Mouse (Mus musculus): ENCODE results near the gene Enthd1. TPM values are rescaled to one million over a fixed set of nuclear protein-coding genes. Genes with fewer than 3 reads are reported as not detected.

Enthd1 gene
- 0.49 TPM in 1 of 2 replicates, not detected in the other for total RNA-seq (2012; rRNA removed)

DNA sequence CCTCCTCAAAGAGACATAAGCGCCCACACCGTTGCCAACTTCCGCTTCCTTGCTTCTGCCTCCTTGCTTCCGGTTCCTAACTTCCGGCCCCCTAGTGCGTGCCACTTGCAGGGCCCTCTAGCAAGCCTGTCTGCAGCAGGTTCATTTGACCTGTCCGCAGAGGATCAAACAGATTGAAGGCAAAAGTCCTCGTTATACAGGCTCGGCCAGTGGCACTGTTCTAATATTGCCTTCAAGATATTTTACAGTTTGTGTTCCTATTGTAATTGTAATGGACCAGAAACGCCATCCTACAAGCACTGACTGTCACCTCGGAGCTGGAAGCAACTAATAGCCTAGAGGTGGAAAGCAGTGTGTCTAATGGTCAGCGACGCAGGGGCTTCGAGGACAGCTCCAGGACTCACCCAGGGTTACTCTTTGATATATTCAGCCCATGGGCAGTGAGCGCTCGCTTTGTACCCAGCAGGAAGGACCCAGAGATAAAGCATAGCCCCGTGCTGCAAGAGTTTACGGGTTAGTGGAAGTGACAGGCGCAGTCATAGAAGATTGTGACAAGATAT, at the start of gene Enthd1:
TSS of gene Enthd1 (minus strand) at position 51 of the 560 bp plus-strand sequence.
- H3K36me3 ChIP-seq (ENCODE audit: control insufficient read depth, insufficient read depth, low read length, poor library complexity, severe bottlenecking), result no peaks in the 10 kb centered on the region
- TF ChIP-seq ZNF384 (IDR thresholded peaks at IDR 0.05; ENCODE audit: low read depth, low read length) (no peak), MAFK (IDR thresholded peaks at IDR 0.05; ENCODE audit: insufficient read depth, low read depth, low read length) (no peak), CHD2 (IDR thresholded peaks at IDR 0.05; ENCODE audit: low read depth, low read length) (no peak), ZC3H11A (IDR thresholded peaks at IDR 0.05; ENCODE audit: borderline replicate concordance, low read depth, low read length) (no peak), HCFC1 (IDR thresholded peaks at IDR 0.05; ENCODE audit: borderline replicate concordance, insufficient read depth, low read length) (no peak)
- H3K4me1 ChIP-seq (ENCODE audit: control insufficient read depth in 2 of 2, insufficient read depth in 2 of 2, low read length in 2 of 2, poor library complexity in 1 of 2), result no peaks in the 10 kb centered on the region
- no peak for DNase-seq (ENCODE audit: low read depth, low spot score)
- H3K9me3 ChIP-seq (ENCODE audit: control insufficient read depth, insufficient read depth, low read depth, low read length), result no peaks in the 10 kb centered on the region
- H3K4me3 ChIP-seq (ENCODE audit: insufficient read depth in 1 of 2, low read depth in 1 of 2, low read length in 2 of 2, poor library complexity in 1 of 2, severe bottlenecking in 1 of 2), result no peak within 1 kb of the TSS; a peak in 1 of 4 replicates
- H3K9ac ChIP-seq (ENCODE audit: insufficient read depth, low read depth, low read length, poor library complexity, severe bottlenecking), result no peak within 1 kb of the TSS
- in situ Hi-C loops (cut with MboI; ENCODE audit: low sequenced_read_pairs in 2 of 2, unreplicated experiment in 2 of 2), result no loop called here
- no peak within 1 kb of the TSS for H3K27ac ChIP-seq (ENCODE audit: insufficient read depth, low read depth, low read length, poor library complexity, severe bottlenecking)

DNA sequence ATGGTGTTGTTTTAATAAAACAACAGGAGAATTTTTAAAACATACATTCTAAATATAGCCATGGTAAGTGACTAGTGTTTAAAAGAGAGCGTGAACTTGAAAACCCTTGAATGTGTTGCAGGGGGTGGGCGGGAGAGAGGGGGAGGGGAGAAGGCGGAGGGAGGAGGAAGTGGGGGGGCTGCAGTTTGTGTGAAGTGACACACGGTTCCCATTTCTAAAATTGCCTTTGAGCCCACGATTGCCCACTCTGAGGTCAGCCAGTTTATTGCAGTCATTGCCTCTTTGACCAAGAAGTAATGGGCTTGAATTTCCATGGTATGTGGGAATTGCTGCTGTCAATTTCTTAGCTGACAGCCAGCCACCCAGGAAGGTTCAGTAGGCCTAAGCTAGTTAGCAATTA, 48.9 kb upstream of the Enthd1 start:
- H3K27ac ChIP-seq (ENCODE audit: insufficient read depth, low read depth, low read length, poor library complexity, severe bottlenecking), result no peak overlapping the region
- in situ Hi-C loops (cut with MboI; ENCODE audit: low sequenced_read_pairs in 2 of 2, unreplicated experiment in 2 of 2), result no loop called here
- no peak overlapping the region for H3K9ac ChIP-seq (ENCODE audit: insufficient read depth, low read depth, low read length, poor library complexity, severe bottlenecking)
- TF ChIP-seq ZC3H11A (IDR thresholded peaks at IDR 0.05; ENCODE audit: borderline replicate concordance, low read depth, low read length) (no peak), CHD2 (IDR thresholded peaks at IDR 0.05; ENCODE audit: low read depth, low read length) (no peak), HCFC1 (IDR thresholded peaks at IDR 0.05; ENCODE audit: borderline replicate concordance, insufficient read depth, low read length) (no peak), MAFK (IDR thresholded peaks at IDR 0.05; ENCODE audit: insufficient read depth, low read depth, low read length) (no peak), ZNF384 (IDR thresholded peaks at IDR 0.05; ENCODE audit: low read depth, low read length) (no peak)
- peaks cover 0 to 10% of the 10 kb centered on the region in 2 experiments; a peak in 2 of 4 replicates for H3K4me1 ChIP-seq (ENCODE audit: control insufficient read depth in 2 of 2, insufficient read depth in 2 of 2, low read length in 2 of 2, poor library complexity in 1 of 2)
- no peak for DNase-seq (ENCODE audit: low read depth, low spot score)
- no peaks in the 10 kb centered on the region for H3K9me3 ChIP-seq (ENCODE audit: control insufficient read depth, insufficient read depth, low read depth, low read length)
- no peaks in the 10 kb centered on the region for H3K36me3 ChIP-seq (ENCODE audit: control insufficient read depth, insufficient read depth, low read length, poor library complexity, severe bottlenecking)
- H3K4me3 ChIP-seq (ENCODE audit: insufficient read depth in 1 of 2, low read depth in 1 of 2, low read length in 2 of 2, poor library complexity in 1 of 2, severe bottlenecking in 1 of 2), result no peak overlapping the region

GRCm38 (mm10) chr15:80611478-80611877, 46.5 kb upstream of the Enthd1 start:
- no peak for DNase-seq (ENCODE audit: low read depth, low spot score)
- H3K9me3 ChIP-seq (ENCODE audit: control insufficient read depth, insufficient read depth, low read depth, low read length), result no peaks in the 10 kb centered on the region
- H3K27ac ChIP-seq (ENCODE audit: insufficient read depth, low read depth, low read length, poor library complexity, severe bottlenecking), result no peak overlapping the region
- no peaks in the 10 kb centered on the region for H3K36me3 ChIP-seq (ENCODE audit: control insufficient read depth, insufficient read depth, low read length, poor library complexity, severe bottlenecking)
- H3K9ac ChIP-seq (ENCODE audit: insufficient read depth, low read depth, low read length, poor library complexity, severe bottlenecking), result no peak overlapping the region
- TF ChIP-seq HCFC1 (IDR thresholded peaks at IDR 0.05; ENCODE audit: borderline replicate concordance, insufficient read depth, low read length) (no peak), ZC3H11A (IDR thresholded peaks at IDR 0.05; ENCODE audit: borderline replicate concordance, low read depth, low read length) (no peak), ZNF384 (IDR thresholded peaks at IDR 0.05; ENCODE audit: low read depth, low read length) (no peak), CHD2 (IDR thresholded peaks at IDR 0.05; ENCODE audit: low read depth, low read length) (no peak), MAFK (IDR thresholded peaks at IDR 0.05; ENCODE audit: insufficient read depth, low read depth, low read length) (no peak)
- H3K4me1 ChIP-seq (ENCODE audit: control insufficient read depth in 2 of 2, insufficient read depth in 2 of 2, low read length in 2 of 2, poor library complexity in 1 of 2), result peaks cover 0 to 6% of the 10 kb centered on the region in 2 experiments; a peak in 2 of 4 replicates
- in situ Hi-C loops (cut with MboI; ENCODE audit: low sequenced_read_pairs in 2 of 2, unreplicated experiment in 2 of 2), result no loop called here
- no peak overlapping the region for H3K4me3 ChIP-seq (ENCODE audit: insufficient read depth in 1 of 2, low read depth in 1 of 2, low read length in 2 of 2, poor library complexity in 1 of 2, severe bottlenecking in 1 of 2)

DNA sequence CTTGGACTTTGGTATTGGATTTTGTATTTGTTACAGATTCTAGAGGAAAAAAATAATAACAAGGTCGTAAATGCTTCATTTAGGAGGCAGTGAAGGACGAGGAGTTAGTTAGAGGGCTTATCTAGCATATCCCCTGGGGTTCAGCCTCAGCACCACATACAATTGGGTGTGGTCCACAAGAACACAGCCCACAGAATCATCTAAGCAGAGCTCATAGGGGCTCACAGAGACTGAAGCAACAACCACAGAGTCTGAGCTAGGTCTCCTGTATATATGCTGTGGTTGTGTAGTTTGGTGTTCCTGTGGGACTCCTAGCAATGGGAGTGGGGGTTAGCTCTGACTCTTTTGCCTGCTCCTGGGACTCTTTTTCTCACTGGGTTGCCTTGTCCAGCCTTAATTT, 45.4 kb upstream of the Enthd1 start:
- no peak for TF ChIP-seq HCFC1 (IDR thresholded peaks at IDR 0.05; ENCODE audit: borderline replicate concordance, insufficient read depth, low read length)
- no peak for TF ChIP-seq ZNF384 (IDR thresholded peaks at IDR 0.05; ENCODE audit: low read depth, low read length)
- no peak for TF ChIP-seq ZC3H11A (IDR thresholded peaks at IDR 0.05; ENCODE audit: borderline replicate concordance, low read depth, low read length)
- TF ChIP-seq CHD2 (IDR thresholded peaks at IDR 0.05; ENCODE audit: low read depth, low read length), result no peak
- no peak for TF ChIP-seq MAFK (IDR thresholded peaks at IDR 0.05; ENCODE audit: insufficient read depth, low read depth, low read length)
- no peak overlapping the region for H3K27ac ChIP-seq (ENCODE audit: insufficient read depth, low read depth, low read length, poor library complexity, severe bottlenecking)
- no peaks in the 10 kb centered on the region for H3K9me3 ChIP-seq (ENCODE audit: control insufficient read depth, insufficient read depth, low read depth, low read length)
- H3K9ac ChIP-seq (ENCODE audit: insufficient read depth, low read depth, low read length, poor library complexity, severe bottlenecking), result no peak overlapping the region
- no peaks in the 10 kb centered on the region for H3K36me3 ChIP-seq (ENCODE audit: control insufficient read depth, insufficient read depth, low read length, poor library complexity, severe bottlenecking)
- H3K4me3 ChIP-seq (ENCODE audit: insufficient read depth in 1 of 2, low read depth in 1 of 2, low read length in 2 of 2, poor library complexity in 1 of 2, severe bottlenecking in 1 of 2), result no peak overlapping the region
- H3K4me1 ChIP-seq (ENCODE audit: control insufficient read depth in 2 of 2, insufficient read depth in 2 of 2, low read length in 2 of 2, poor library complexity in 1 of 2), result no peaks in the 10 kb centered on the region; a peak in 1 of 4 replicates
- DNase-seq (ENCODE audit: low read depth, low spot score), result no peak
- in situ Hi-C loops (cut with MboI; ENCODE audit: low sequenced_read_pairs in 2 of 2, unreplicated experiment in 2 of 2), result no loop called here

Data from ES-E14 (cell line).